Mouse (Mus musculus): Measurements from ENCODE around the gene Derl3.
"Not testable (repeated sequence)": the region's sequence is repeated elsewhere in the genome, so short reads cannot be mapped to it uniquely, and the experiment has no call there.

The Derl3 gene

GRCm38 (mm10) chr10:75893089-75893750, at the start of gene Derl3:
Gene Derl3 (plus strand): TSS chr10:75893413.
- peak; percentile 94 to 96 for DNase-seq

DNA sequence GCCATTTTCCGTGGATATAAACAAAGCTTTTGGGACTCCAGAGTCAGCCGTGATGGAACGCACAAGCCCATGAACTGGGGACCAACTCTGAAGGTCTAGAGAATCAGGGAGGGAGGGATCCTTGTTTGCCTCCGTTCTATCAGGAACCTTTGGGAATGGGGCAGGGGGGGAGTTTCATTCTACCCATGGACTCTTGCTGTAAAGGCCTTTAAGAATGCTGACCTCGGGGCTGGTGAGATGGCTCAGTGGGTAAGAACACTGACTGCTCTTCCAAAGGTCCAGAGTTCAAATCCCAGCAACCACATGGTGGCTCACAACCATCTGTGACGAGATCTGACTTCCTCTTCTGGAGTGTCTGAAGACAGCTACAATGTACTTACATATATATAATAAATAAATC, 49.3 kb upstream of the Derl3 start:
- DNase-seq: not testable (repeated sequence)

- DNase-seq: no peak
Measured at GRCm38 (mm10) chr10:75844800-75845199, 48.4 kb upstream of the Derl3 start.

DNA sequence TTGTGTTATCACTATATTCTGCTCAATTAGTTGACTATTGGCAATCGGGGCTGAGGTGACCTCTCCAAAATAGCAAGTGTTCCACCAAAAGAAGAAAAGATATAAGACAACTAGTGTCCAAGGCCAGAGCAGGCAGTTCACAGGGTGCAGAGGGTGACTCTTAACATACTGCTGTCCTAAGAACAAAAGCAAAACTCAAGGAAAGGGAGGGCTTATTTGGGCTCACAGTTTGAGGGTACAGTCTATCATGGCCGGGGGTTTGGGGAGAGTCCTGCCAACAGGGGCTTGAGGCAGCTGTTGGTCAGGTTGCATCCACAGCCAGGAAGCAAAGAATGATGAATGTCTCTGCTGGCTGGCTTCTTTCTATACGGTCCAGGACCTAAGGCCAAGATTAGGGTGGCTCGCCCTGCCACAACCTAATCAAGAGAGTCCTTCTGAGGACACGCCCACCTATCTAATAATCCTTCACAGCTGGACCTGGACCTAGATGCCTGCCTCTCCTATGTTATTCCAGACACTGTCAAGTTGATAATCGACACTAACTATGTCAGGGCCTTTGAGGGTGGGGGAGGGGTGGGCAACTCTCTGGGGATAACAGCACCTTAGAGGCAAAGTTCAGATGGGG, 47.8 kb upstream of the Derl3 start:
- DNase-seq: no peak

- no peak for DNase-seq
Measured at GRCm38 (mm10) chr10:75848382-75848781, 44.8 kb upstream of the Derl3 start.

DNA sequence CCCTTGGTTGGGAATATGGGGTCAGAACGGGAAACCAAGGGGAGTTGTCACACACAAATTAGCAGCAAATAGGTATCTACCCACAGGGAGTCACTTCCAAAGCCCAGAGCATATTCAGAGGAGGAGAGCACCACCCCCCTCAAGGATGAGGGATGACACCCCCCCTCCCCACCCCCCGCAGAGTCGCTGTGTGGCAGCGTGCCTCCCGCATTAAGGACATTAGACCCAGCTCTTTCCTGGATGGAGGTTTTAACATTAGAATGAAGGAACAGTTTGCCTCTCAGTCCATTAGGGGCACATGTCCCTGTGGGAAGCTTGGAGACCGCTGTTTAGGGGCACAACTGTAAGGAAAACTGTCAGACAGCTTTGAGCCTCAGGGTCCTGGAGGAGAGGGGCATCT, 42.1 kb upstream of the Derl3 start:
- DNase-seq: no peak

GRCm38 (mm10) chr10:75851681-75852080, 41.5 kb upstream of the Derl3 start:
- no peak for DNase-seq

DNA sequence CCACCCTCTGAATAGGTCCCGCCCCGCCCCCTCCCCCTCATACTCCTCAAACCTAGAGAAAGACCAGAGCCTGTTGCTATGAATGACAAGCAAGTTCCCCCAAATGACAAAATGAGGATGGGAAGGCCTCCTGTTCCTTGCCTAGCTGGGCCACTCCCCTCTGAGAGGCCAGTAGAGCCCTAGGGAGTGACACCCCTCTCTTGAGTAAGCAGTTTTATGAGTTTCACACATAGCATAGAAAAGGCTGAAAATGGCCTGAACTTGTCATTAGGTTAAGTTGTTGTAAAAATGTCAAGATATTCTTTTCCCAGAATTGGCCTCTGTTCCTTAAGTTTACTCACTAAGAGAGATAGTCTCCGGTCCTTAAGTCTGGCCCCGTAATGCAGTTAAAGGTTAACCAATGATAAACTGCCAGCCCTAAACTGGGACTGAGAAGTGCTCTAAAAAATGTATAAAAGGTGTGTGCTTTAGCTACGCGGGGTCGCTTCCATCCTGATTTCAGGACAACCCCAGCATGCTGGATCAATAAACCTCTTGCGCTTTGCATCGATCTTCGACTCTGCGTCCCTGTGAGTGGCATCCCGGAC, 40.6 kb upstream of the Derl3 start:
- DNase-seq: no peak

DNA sequence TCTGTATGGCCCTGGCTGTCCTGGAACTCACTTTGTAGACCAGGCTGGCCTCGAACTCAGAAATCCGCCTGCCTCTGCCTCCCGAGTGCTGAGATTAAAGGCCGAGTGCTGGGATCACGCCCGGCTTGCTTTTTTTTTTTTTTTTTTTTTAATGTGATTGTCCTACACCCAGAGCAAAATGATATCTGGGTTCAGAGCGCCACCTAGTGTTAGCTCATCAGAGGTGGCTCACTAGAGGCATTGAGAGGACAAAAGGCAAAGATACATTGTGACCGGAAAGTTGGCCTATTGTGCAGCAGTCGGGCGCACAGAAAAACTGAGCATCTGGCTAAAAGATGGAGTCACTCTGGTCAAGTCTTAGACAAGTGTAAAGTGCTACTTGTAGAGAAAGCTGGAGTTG, 39.8 kb upstream of the Derl3 start:
- peak; percentile 86 to 93 for DNase-seq

DNA sequence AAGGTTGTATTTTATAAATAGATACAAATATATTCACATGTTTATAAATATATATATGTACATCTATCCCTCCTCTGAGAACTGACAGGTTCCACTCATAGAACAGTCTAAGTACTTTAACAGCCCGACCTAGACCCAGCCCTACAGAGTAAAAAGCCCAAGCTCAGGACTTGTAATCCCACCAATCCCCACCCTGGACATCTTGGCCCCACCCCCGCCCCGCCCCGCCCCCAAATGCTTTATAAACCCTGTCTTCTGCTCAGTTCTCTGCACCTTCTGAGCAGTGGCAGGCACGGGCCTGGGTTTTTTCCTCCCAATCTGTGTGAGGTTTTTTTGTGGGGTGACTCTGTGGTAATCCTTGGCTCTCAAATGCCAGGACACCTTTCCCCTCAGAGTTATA, 39.1 kb upstream of the Derl3 start:
- DNase-seq: no peak

GRCm38 (mm10) chr10:75854791-75855190, 38.4 kb upstream of the Derl3 start:
- no peak for DNase-seq

- DNase-seq: no peak
Measured at GRCm38 (mm10) chr10:75855416-75855981, 37.7 kb upstream of the Derl3 start.

DNA sequence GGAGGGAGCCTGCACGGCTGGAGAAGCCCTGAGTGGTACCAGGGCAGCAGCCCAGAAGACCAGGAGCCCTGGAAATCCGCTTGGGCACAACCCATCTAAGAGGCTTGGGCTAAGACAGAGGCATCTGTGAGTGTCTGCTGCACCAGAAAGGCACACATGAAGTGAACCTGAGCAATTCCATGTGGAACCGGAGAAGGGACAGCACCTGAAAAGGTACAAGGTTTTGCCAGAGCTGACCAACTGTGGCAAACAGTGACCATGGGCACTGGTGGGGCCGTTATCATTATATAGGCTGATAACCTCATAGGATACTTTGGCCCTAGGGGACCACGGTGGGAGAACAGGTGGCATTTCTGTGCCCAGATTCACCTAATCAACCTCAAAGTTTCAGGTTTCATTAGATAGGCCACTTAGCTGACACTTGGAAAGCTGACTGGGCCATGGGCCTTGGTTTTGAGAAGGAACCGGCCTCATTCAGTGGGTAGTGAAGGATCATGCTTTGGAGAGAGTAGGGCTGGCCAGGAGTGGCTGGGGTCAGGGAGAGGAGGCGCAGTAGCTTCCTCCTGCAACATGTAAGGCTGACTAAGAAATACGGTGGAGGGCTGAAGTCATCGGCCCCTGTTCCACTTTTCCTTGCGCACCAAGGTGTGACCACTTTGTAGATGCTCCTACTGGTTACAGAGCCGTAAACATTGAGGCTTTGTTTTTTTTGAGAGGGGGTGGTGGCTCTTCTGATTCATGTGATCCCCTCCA, 36.9 kb upstream of the Derl3 start:
- no peak for DNase-seq

GRCm38 (mm10) chr10:75856976-75857375, 36.2 kb upstream of the Derl3 start:
- DNase-seq: no peak

DNA sequence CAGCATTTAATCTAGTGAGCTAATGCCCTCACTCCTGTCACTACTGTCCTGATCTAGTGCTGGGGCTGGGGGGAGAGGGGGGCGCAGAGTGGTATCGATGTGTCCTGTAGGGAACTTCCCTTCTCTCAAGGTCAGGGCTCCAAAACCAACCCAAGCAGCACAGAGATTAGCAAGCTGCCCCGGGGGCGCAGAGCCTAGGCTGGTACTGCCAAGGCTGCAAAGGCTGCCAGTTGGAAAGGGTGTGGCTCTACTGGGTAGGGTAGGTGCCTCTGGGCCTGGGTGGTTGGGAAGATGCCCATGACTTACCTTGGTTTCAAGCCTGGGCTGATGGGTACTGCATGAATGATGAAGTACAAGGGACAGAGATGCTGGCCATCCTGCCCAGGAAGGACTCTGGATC, 35.6 kb upstream of the Derl3 start:
- no peak for DNase-seq

GRCm38 (mm10) chr10:75859107-75859746, 34.0 kb upstream of the Derl3 start:
- peak; percentile 54 to 60 for DNase-seq

DNA sequence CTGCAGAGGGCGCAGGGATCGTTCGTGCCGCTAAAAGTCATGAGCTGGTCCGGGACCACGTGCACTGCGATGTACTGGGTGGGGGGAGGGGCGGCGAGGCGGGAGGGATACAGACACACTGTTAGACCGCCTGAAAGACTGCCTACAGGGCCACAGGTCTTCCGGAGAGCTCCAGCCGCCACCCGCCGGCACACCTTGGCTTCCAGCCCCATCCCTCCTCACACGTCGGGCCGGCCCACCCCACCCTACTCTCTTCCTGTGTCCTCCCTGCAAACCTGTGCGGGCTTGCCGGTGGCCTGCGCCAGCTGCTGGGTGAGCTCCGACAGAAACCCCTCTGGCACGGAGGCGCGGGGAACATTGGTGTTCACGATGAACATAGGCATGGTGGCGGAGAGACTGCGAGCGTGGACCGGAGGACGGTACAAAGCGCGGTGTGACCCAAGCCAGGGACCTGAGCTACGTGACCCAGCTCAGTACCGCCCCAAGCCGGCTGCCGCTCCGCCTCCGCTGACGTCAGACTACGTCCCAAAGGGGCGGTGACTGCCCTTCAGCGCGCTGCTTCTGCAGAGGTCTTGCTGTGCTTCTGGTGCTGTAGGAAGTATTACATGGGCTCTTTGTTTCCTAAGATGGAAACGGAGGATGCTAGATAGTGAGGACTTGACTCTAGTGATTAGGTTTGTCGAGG, 33.3 kb upstream of the Derl3 start, which contains the start of gene Mif:
Mif (minus strand) TSS at position 455 of the 685 bp plus-strand sequence.
- DNase-seq: peak; percentile 90 to 91

GRCm38 (mm10) chr10:75860746-75861145, 32.5 kb upstream of the Derl3 start:
- peak; percentile 33 to 45 for DNase-seq

- DNase-seq: no peak
Measured at GRCm38 (mm10) chr10:75861587-75861986, 31.6 kb upstream of the Derl3 start.

DNA sequence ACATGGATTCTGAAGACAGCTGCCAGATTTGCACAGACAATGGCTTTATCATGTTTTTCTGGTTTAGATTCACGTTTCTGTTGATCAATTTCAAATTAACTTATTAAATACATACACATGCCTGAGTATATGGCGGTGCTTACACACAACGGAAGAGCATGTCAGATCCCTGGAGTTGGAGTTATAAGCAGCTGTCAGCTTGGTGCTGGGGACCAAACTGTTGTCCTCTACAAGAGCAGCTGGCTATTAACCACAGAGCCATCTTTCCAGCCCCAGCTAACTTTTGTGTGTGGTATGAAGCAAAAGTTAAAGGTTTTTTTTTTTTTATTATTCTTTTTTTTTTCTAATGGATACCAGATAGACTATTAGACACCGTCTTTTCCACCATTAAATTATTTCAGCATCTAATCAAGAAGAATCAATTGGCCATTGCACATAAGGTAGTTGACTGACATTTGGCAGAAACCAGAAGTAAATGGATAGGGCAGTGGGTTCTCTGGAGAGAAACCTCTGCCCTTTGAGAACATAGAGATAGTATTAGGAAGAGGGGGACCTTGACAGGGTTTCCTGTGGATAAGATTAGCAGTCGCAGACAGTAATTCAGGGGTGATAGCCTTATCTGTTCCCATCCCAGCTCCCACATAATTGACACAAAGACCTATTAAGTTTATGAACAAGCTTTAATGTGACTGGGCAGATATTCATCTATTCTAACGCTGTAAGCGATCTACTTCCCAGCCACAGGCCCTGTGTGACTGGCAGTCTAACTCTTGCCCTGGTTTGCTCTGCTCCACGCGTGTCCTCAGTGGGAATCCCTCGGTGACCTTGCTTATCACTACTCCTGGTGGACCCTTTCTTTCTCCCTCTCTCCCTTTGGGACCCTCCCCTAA, 20.9 kb upstream of the Derl3 start:
- DNase-seq: no peak
